Mouse (Mus musculus): ENCODE data around the gene Rsph10b. TPM values are rescaled to one million over a fixed set of nuclear protein-coding genes. Genes with fewer than 3 reads are reported as not detected.

Gene Rsph10b
- polyA plus RNA-seq, 1 experiment from 2014 or later: 0.73 TPM

Other genes with a start within 250 kb of the Rsph10b start
- gene Usp42, start 200.8 kb upstream of the Rsph10b start, polyA plus RNA-seq (2014; fragmentation: Nextera tagmentation; extraction: Ambion mirVana): 33.5 and 39.5 TPM in 2 replicates
- gene Eif2ak1, start 115.2 kb upstream of the Rsph10b start, polyA plus RNA-seq (2014; fragmentation: Nextera tagmentation; extraction: Ambion mirVana): 50.1 and 55.1 TPM in 2 replicates
- gene Ankrd61, start 35.4 kb upstream of the Rsph10b start, polyA plus RNA-seq (2014; fragmentation: Nextera tagmentation; extraction: Ambion mirVana): 0.21 TPM in 2 replicates
- gene Aimp2, start 23.2 kb upstream of the Rsph10b start, polyA plus RNA-seq (2014; fragmentation: Nextera tagmentation; extraction: Ambion mirVana): 111 and 114 TPM in 2 replicates
- 39.1 and 39.3 TPM in 2 replicates for gene Pms2, start 23.1 kb upstream of the Rsph10b start, polyA plus RNA-seq (2014; fragmentation: Nextera tagmentation; extraction: Ambion mirVana)
- 0.69 and 0.87 TPM in 2 replicates for gene Gm42421, start 4.9 kb upstream of the Rsph10b start, polyA plus RNA-seq (2014; fragmentation: Nextera tagmentation; extraction: Ambion mirVana)
- gene Ccz1, start 81.8 kb downstream of the Rsph10b start, polyA plus RNA-seq (2014; fragmentation: Nextera tagmentation; extraction: Ambion mirVana): 110 and 113 TPM in 2 replicates
- not detected in 2 replicates for gene Ocm, start 93.6 kb downstream of the Rsph10b start, polyA plus RNA-seq (2014; fragmentation: Nextera tagmentation; extraction: Ambion mirVana)
- gene Lmtk2, start 167.4 kb downstream of the Rsph10b start, polyA plus RNA-seq (2014; fragmentation: Nextera tagmentation; extraction: Ambion mirVana): 4.4 and 4.6 TPM in 2 replicates